Mouse (Mus musculus): ENCODE measurements around the gene Bri3bp. TPM values are rescaled to one million over a fixed set of nuclear protein-coding genes. Genes with fewer than 3 reads are reported as not detected.
A peak's percentile ranks its signal among the peaks of the same experiment; 100 is the strongest.

The Bri3bp gene
- polyA plus RNA-seq, 1 experiment from 2014 or later: 33.3 TPM

DNA sequence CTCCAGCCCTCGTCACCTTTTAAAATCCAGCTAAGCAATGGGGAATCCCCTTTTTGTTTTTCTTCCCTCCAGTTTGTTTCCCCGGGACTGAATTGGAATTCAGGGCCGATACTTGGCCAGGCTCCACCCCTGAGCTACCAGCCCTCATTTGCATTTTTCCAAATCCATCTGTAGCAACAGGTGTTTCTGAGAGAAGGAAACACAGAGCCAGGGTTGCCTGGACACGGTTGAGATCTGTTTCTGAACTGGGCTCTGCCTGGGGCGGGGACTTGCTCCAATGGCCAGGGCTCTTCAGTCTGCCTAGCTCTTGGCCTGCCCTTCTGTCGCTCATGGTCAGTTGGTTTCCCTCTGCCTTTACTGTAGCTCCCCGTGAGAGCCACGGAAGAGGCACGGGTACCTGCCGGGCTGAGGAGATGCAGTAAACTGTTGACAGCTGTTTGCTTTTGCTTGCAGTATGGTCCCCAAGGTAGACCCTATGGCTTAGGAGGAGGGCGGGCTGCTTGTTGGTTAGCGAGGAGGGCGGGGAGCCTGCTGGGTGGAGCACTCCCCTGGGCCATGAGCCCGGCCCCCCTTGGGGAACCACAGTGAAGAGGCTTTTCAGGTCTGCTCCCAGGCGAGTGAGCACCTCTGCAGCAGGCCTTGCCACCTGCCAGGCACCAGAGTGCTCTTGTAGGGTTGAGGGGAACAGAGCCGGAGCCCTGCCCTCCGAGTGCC is 51.2 kb downstream of the Bri3bp start:
- Histone ChIP-seq H3K9ac (no peak overlapping the region), H3K27ac (replicated peaks) (no peak overlapping the region), H3K27me3 (no peaks in the 10 kb centered on the region), H3K36me3 (peaks cover 60% of the 10 kb centered on the region), H3K4me2 (no peak overlapping the region), H3K4me1 (replicated peaks) (peaks cover 8% of the 10 kb centered on the region), H3K4me3 (no peak overlapping the region), H3K9me3 (no peaks in the 10 kb centered on the region)
- WGBS: 61% methylated on average over 17 of the region's 17 CpGs
- ATAC-seq (ENCODE audit: low read depth): no peak

DNA sequence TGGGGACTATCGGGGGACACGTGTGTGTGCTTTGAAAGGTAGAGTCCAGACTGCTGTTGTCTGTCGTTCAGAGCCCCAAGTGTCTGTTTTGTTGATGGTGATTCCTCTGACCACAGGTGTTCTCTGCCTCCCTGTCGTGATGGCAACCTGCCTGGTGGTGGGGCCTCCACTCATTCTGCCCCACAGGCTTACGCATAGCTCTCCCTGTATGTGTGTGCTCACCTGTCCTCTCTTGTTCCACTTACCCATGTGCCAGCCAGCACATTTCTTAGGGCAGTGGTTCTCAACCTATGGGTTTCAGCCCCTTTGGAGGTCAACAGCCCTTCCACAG is 51.7 kb downstream of the Bri3bp start:
- Histone ChIP-seq H3K9ac (no peak overlapping the region), H3K36me3 (peaks cover 60% of the 10 kb centered on the region), H3K27ac (replicated peaks) (no peak overlapping the region), H3K27me3 (no peaks in the 10 kb centered on the region), H3K4me2 (no peak overlapping the region), H3K9me3 (no peaks in the 10 kb centered on the region), H3K4me1 (replicated peaks) (peaks cover 2% of the 10 kb centered on the region), H3K4me3 (no peak overlapping the region)
- WGBS: 70% methylated on average over 5 of the region's 5 CpGs
- no peak for ATAC-seq (ENCODE audit: low read depth)

GRCm38 (mm10) chr5:125495655-125496054 is 54.3 kb downstream of the Bri3bp start:
- no peak for ATAC-seq (ENCODE audit: low read depth)
- Histone ChIP-seq H3K9me3 (no peaks in the 10 kb centered on the region), H3K4me1 (replicated peaks) (no peaks in the 10 kb centered on the region), H3K27ac (replicated peaks) (no peak overlapping the region), H3K27me3 (no peaks in the 10 kb centered on the region), H3K4me2 (no peak overlapping the region), H3K9ac (no peak overlapping the region), H3K4me3 (no peak overlapping the region), H3K36me3 (peaks cover 53% of the 10 kb centered on the region)
- WGBS: 92% methylated on average over 10 of the region's 10 CpGs

DNA sequence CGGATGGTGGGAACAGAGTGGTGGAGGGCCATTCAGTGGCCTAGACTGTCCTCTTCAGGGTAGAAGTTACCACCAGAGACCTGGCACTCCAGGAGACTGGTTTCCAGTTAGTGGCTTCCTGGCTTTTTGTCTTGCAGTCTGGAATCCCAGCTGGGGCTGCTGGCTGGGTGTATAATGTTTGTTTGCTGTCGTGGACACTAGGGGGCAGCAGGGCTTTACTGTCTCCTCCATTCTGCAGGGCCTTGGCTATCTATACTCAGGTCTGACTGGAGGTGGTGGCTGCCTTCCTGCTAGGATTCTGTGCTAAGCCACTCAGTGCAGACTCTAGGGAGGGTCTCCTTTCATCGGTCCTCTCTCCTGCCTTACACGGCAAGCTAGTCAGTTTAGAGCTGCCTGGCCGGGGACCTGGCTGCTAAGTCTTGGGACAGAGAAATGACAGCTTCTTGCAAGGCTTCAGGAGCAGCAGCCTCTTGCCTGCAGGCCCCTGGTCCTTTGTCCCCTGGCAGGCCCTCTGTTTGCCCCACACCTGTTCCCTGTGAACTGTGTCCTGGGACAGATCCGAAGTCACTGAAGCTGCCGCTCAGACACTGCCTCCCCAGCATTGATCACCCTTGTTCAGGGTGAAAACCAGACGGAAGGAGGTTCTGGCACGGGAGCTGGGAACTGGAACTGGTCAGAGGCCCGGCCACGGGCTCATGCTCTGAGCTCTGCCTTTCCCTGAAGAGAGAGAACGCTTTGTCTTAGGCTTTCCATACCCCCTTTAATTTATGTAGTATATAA is 56.6 kb downstream of the Bri3bp start:
- Histone ChIP-seq H3K27me3 (no peaks in the 10 kb centered on the region), H3K9ac (no peak overlapping the region), H3K27ac (replicated peaks) (no peak overlapping the region), H3K4me1 (replicated peaks) (peaks cover 11% of the 10 kb centered on the region), H3K36me3 (peaks cover 42% of the 10 kb centered on the region), H3K4me3 (no peak overlapping the region), H3K4me2 (no peak overlapping the region), H3K9me3 (no peaks in the 10 kb centered on the region)
- peak; percentile 65; the same call in 1 of the 2 replicates for ATAC-seq (ENCODE audit: low read depth)
- WGBS: 72% methylated on average over 12 of the region's 12 CpGs

DNA sequence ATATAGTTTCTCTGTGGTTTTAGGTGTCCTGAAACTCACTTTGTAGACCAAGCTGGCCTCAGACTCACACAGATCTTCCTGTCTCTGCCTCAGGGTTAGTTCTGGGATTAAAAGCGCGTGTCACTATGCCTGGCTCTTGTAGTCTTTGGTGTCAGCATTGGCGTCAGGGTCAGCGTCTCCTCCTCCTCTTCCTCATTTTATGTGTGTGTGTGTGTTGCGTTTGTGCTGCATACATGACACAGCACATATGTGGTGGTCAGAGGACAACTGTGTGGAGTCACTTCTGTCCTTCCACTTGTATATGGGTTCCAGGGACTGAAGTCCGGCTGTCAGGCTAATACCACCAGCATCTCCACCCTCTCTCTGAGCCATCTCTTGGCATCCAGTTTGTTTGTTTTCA is 60.1 kb downstream of the Bri3bp start:
- no peak overlapping the region for H3K27ac ChIP-seq (replicated peaks)
- H3K9ac ChIP-seq: no peak overlapping the region
- H3K36me3 ChIP-seq: peaks cover 29% of the 10 kb centered on the region
- no peaks in the 10 kb centered on the region for H3K9me3 ChIP-seq
- whole genome bisulfite sequencing: 86% methylated on average over 6 of the region's 6 CpGs
- no peak overlapping the region for H3K4me3 ChIP-seq
- H3K27me3 ChIP-seq: no peaks in the 10 kb centered on the region
- no peak overlapping the region for H3K4me2 ChIP-seq
- ATAC-seq (ENCODE audit: low read depth): no peak
- H3K4me1 ChIP-seq (replicated peaks): peaks cover 19% of the 10 kb centered on the region

DNA sequence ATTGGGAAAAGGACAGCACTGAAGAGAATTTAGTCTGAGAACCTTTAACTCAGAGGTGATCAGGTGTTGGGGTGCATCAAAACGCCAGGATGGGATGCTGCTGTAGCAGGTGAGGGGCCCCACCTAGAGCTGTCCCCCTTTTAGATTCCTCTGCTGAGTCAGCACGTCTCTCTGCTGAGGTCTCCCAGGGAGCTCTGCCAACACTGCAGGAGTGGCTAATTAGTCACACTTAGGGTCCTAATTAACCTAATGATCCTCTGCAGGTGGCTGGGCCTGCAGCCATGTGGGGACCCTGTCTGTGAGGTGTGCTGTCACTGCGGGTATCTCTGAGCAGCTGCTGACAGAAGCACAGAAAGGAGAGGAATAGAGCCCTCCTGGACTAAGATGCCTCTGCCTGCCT is 60.8 kb downstream of the Bri3bp start:
- no peaks in the 10 kb centered on the region for H3K9me3 ChIP-seq
- no peak overlapping the region for H3K4me2 ChIP-seq
- peaks cover 22% of the 10 kb centered on the region for H3K4me1 ChIP-seq (replicated peaks)
- ATAC-seq (ENCODE audit: low read depth): no peak
- H3K4me3 ChIP-seq: no peak overlapping the region
- no peaks in the 10 kb centered on the region for H3K27me3 ChIP-seq
- H3K9ac ChIP-seq: no peak overlapping the region
- WGBS: 46% methylated on average over 3 of the region's 3 CpGs
- no peak overlapping the region for H3K27ac ChIP-seq (replicated peaks)
- H3K36me3 ChIP-seq: peaks cover 29% of the 10 kb centered on the region

- no peak overlapping the region for H3K4me3 ChIP-seq
- H3K4me2 ChIP-seq: no peak overlapping the region
- H3K36me3 ChIP-seq: peaks cover 38% of the 10 kb centered on the region
- H3K27me3 ChIP-seq: no peaks in the 10 kb centered on the region
- no peak for ATAC-seq (ENCODE audit: low read depth)
- H3K9ac ChIP-seq: no peak overlapping the region
- peaks cover 22% of the 10 kb centered on the region for H3K4me1 ChIP-seq (replicated peaks)
- 96% methylated on average over 6 of the region's 6 CpGs for WGBS
- H3K9me3 ChIP-seq: no peaks in the 10 kb centered on the region
- H3K27ac ChIP-seq (replicated peaks): no peak overlapping the region
These were observed 62.3 kb downstream of the Bri3bp start for GRCm38 (mm10) chr5:125503628-125504027.

DNA sequence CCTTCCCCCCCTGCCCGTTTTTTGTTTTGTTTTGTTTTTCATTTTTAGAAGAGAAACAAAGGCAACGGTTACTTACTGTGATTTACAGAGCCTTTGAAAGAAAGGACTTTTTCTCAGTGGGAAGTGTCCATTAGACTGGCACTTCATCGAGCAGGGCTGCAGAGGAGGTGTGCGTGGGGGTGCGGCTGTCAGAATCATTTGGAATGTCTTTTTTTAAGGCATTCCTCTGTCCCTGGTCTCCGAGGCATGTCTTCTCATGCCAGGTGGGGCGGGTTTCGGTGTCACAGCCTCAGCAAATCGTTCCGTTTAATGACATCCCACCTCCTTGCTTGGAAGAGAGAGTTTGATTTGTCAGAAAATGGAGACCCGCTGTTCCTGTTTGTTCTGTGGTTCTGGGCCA is 63.3 kb downstream of the Bri3bp start:
- ATAC-seq (ENCODE audit: low read depth): no peak
- Histone ChIP-seq H3K27ac (replicated peaks) (no peak overlapping the region), H3K9me3 (no peaks in the 10 kb centered on the region), H3K4me2 (no peak overlapping the region), H3K9ac (no peak overlapping the region), H3K27me3 (no peaks in the 10 kb centered on the region), H3K36me3 (peaks cover 45% of the 10 kb centered on the region), H3K4me1 (replicated peaks) (peaks cover 22% of the 10 kb centered on the region), H3K4me3 (no peak overlapping the region)
- WGBS: 67% methylated on average over 11 of the region's 11 CpGs

DNA sequence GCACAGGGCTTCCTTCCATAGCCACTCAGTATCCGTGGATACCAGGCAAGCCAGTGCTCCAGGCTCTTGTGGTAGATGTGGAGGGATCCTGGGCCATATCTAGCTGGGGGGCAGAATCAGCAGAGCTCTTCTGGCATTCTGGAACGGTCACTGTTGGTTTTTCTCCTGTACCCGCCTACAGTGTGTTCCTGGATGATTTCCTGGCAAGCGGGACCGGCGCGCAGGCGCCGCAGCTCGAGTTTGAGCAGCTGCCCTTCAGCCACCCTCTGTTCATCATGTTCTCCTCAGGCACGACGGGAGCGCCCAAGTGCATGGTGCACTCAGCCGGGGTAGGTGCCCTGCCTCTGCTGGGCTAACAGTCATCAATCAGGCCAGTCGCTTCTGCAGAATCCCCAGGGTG is 64.6 kb downstream of the Bri3bp start:
- peaks cover 22% of the 10 kb centered on the region for H3K4me1 ChIP-seq (replicated peaks)
- peaks cover 50% of the 10 kb centered on the region for H3K36me3 ChIP-seq
- peak overlapping the region; percentile 39; the same call in 1 of the 2 replicates for H3K27ac ChIP-seq (replicated peaks)
- H3K27me3 ChIP-seq: no peaks in the 10 kb centered on the region
- no peak for ATAC-seq (ENCODE audit: low read depth)
- 0 out of 2 replicates have a peak overlapping the region, but pooled peaks have one; percentile 12 for H3K9ac ChIP-seq
- H3K4me3 ChIP-seq: no peak overlapping the region
- WGBS: 49% methylated on average over 15 of the region's 15 CpGs
- H3K4me2 ChIP-seq: no peak overlapping the region
- H3K9me3 ChIP-seq: no peaks in the 10 kb centered on the region

DNA sequence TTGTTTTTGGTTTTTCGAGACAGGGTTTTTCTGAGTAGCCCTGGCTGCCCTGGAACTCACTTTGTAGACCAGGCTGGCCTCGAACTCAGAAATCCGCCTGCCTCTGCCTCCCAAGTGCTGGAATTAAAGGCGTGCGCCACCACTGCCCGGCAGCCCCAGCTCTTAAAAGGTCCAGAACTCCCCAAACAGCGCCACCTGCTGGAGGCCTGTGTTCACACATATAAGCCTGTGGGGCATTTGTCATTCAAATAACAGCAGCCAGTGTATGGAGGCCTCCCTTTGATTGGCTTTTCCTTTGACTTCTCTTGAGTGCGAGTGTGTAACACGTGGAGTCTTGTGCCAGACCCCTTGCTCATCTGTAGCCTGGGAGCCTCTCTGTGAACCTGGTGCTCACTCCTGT is 66.2 kb downstream of the Bri3bp start:
- H3K4me2 ChIP-seq: no peak overlapping the region
- H3K36me3 ChIP-seq: peaks cover 66% of the 10 kb centered on the region
- ATAC-seq (ENCODE audit: low read depth): no peak
- no peak overlapping the region for H3K9ac ChIP-seq
- WGBS: 95% methylated on average over 9 of the region's 9 CpGs
- H3K27ac ChIP-seq (replicated peaks): no peak overlapping the region
- no peaks in the 10 kb centered on the region for H3K27me3 ChIP-seq
- H3K9me3 ChIP-seq: no peaks in the 10 kb centered on the region
- H3K4me1 ChIP-seq (replicated peaks): peaks cover 14% of the 10 kb centered on the region
- H3K4me3 ChIP-seq: no peak overlapping the region

DNA sequence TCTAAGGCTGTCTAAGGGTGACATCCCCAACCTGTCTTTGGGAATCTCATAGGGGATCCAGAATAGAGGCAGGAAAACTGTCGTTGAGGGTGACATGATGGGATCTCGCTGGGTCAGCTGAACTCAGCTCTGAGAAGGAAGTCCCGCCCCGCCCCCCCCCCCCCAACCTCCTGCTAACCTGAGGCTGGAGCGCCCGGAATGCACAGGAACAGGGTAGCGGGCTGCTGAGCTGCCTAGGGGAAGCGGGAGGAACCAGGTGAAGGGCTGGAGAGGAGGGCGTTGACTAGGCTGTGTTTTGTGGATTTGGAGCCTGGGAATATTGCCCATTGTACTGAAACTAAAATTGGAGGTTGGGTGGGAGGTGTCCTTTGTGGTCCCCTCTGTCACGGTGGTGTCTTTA is 66.6 kb downstream of the Bri3bp start:
- peaks cover 66% of the 10 kb centered on the region for H3K36me3 ChIP-seq
- H3K4me3 ChIP-seq: no peak overlapping the region
- WGBS: 92% methylated on average over 10 of the region's 10 CpGs
- H3K27me3 ChIP-seq: no peaks in the 10 kb centered on the region
- ATAC-seq (ENCODE audit: low read depth): no peak
- H3K4me1 ChIP-seq (replicated peaks): peaks cover 12% of the 10 kb centered on the region
- no peaks in the 10 kb centered on the region for H3K9me3 ChIP-seq
- no peak overlapping the region for H3K9ac ChIP-seq
- H3K4me2 ChIP-seq: no peak overlapping the region
- H3K27ac ChIP-seq (replicated peaks): no peak overlapping the region

DNA sequence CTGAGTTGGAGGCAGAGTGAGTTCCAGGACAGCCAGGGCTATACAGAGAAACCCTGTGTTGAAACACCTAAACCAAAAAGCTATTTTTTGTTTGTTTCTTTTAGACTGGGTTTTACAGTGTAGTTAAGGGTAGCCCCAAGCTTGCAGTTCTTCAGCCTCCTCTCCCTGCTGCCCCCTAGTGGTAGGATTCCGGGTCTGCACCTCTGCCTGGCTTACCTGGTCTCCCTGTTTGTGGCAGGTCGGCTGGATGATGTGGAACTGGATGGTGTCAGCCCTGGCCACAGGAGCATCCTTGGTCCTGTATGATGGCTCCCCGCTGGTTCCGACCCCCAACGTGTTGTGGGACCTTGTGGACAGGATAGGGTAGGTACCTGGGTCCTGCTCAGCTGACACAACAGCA is 68.2 kb downstream of the Bri3bp start:
- ATAC-seq (ENCODE audit: low read depth): no peak
- Histone ChIP-seq H3K36me3 (peaks cover 69% of the 10 kb centered on the region), H3K27ac (replicated peaks) (no peak overlapping the region), H3K4me2 (no peak overlapping the region), H3K9ac (no peak overlapping the region), H3K9me3 (no peaks in the 10 kb centered on the region), H3K27me3 (no peaks in the 10 kb centered on the region), H3K4me1 (replicated peaks) (peaks cover 12% of the 10 kb centered on the region), H3K4me3 (no peak overlapping the region)
- 57% methylated on average over 5 of the region's 5 CpGs for WGBS

Measured in neural tube, embryonic 13.5 days (tissue).